Mouse (Mus musculus): Measurements from ENCODE around the gene Mrps5.
A peak's percentile ranks its signal among the peaks of the same experiment; 100 is the strongest.
"Not testable (repeated sequence)": the region's sequence is repeated elsewhere in the genome, so short reads cannot be mapped to it uniquely, and the experiment has no call there.

Mrps5 gene

DNA sequence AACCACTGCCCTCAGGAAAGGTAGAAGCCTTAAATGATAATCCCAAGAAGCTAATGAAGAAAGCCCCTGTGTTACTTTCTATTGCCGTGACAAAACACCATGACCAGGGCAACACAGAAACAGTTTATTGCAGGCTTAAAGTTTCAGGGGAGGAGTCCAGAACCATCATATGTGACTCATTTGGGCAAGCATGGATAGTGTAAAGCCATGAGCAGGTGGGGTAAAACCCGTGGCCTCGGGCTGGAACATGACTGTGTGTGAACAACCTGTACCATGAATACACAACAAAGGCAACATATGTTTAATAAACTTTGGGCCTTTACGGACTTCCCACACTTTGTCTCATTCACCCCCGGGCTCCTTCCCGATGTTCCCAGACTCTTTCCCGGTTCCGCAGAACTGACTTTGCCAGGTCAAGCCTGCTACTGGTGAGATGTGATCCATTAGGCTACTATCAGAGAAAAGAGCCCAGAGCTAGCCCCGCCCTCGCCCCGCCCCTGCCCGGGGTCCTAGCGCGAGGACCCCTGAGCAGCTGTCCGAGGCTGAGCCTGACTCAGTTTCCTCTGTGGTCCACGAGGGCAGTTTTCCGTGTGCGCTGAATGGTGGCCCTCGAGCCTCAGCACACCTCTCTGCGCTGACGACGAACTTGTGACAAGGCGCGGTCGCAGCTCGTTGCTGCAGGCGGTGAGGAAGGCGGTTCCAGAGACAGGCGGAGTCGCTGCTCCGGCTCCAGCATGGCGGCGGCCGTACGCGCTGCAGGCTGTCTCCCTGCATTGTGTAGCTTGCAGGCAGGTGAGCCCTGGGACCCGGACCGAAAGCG is at the start of gene Mrps5, which contains the start of gene Zfp661:
Mrps5 (plus strand) TSS at position 529 of the 820 bp plus-strand sequence.
Zfp661 (minus strand) TSS at position 401 of the 820 bp plus-strand sequence.
- DNase-seq: peak; percentile 86

DNA sequence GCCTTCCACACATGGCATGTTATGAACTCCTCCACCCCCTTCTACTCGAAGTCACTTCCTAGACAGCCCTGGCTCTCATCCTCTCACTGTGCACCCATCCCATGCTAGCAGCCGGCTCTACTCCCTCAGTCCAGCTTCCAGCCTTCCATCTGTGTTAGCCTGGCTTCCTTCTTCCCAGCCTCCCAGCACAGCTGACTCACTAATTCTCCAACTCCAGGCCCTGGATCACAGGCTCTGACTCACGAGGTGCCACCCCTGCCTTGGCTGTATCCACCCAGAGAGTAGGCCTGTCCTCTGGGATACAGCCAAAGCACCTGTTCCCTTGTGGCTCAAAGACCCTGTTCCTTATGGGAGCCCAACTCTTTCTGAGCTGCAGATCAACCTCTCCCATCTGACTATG is 49.5 kb upstream of the Mrps5 start:
- DNase-seq: no peak

DNA sequence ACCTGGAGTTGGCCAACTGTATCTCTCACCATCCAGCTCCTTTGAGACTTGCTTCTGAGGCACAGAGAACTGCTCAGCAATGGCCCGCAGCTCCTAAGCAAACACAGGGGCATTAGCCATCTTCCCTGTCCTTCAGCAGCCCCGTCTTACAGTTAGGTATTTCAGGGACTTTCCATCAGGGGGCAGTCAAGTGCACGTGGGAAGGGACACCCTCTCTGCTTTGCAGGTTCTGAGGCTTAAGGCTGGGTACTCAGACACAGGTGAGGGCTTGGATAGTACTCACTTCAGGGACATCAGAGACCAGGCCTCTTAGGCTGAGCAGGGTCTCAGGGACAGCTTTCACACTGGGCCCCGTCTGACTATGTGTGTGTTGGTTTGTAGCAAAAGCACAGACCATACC is 47.5 kb upstream of the Mrps5 start:
- DNase-seq: peak; percentile 44

DNA sequence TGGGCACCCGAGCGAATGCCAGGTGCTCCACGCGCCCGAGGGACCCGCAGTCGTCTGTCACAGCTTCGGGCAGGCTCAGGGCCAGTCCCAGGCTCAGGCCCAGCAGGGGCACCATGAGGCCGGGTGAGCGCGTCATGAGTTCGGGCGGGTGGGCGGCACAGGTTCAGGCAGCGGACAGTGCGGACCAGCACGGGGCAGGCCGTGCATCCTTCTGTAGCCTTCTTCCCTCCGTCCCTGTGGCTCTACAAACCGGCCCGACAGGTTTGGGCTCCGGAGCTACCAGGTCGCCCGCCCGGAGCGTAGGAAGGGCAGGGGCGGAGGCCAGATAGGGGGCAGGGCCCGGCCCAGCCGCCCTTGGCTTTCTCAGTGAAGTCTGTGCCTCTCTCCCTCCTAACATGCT is 45.8 kb upstream of the Mrps5 start, which contains the start of gene Prom2:
Prom2 (minus strand) TSS at position 283 of the 400 bp plus-strand sequence.
- DNase-seq: no peak

DNA sequence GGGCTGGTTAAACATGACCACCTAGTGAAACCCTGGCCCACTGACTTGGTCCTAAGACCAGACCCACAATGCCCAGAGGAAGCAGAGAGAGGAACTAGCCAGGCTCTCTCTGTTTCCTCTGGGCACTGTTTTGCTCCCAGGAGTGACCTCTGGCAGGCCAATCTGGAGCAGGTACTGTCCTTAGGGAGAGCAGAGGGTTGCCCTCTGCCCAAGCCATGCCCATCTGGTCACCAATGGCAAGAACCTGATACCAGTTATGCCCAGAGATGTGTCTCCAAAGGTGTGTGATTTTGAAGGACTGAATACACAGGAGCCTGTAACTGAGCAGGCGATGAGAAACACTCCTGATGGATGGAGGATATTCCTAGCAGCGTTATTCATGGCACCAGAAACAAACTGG is 45.3 kb upstream of the Mrps5 start:
- DNase-seq: no peak

DNA sequence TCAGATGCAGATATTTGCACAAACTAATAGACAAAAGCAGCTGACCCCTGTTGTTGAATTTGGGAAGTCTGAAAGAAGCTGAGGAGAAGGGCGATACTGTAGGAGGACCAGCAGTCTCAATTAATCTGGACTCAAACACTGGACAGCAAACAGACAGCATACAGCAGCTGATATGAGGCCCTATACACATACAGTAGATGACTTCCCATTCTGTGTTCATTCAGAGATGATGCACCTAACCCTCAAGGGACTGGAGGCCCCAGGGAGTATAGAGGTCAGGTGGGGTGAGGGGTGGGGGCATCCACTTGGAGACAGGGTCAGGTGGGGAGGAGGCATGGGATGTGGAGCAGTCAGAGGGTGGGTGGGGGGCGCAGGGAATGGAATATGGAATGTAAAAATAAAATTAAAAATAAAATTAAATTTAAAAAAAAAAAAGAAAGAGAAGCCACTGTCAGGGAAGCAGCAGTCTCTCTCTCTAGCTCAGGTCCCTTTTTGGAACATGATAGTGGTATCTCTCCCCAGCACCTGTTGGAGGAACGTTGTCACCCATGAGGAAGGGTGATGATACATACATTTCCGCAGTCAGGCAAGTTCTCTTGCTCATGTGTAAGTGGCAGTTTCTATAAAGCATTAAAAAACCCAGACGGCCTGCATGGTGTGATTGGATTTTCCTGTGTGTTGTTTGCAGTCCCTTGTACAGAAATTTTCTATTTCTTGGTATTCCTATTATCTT is 38.5 kb upstream of the Mrps5 start:
- DNase-seq: no peak

DNA sequence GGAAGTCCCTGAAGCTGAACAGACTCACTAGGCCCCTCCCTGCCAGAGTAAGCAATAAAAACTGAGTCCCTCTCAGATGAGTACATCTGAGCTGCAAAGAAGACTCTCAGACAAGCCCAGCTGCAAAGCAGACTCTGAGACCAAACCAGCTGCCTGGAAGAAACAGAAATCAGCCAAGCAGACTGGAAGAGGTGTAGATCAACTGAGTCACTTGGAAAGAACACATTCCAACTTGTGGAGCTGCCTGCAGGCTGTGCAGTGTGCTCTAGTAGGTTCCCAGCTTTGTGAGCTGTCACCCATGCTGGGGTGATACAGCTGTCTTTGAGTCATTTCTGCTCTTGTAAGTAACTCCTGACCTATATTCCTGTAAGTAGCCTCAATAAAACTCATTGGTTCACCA is 37.3 kb upstream of the Mrps5 start:
- no peak for DNase-seq

DNA sequence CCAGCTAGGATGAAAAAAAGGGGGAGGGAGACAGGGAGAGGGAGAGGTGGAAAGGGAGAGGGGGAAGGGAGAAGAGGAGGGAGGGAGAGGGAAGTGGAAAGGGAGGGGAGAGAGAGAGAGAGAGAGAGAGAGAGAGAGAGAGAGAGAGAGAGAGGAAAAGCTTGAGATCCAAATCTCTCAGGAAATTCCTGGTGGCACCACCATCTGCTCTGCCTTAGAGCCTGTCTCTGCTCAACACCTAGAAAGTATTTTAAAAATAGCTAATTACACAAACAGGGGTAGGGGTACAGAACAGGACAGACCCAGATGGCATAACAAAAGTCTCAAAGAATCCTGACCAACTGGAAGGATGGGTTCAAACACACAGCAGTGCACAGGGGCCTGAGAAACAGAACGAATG is 36.6 kb upstream of the Mrps5 start:
- DNase-seq: no peak

DNA sequence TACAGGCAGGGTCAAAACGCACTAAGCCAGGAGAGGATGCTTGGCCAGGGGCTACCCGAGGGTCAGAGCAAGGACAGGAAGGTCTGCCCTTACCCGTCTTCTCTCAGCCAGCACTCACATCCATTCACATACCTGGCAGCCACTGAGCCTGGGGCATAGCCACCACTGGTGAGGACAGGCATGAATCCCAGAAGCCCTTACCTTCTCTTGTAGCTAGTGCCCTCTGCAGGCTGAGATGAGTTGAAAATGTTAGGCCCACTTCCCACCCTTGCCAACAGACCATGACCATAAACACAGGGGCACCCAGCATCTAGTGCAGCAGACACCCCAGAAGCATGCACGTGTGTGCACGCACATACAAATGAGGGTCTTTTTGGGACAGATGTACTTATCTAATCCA is 35.9 kb upstream of the Mrps5 start:
- peak; percentile 55 for DNase-seq

DNA sequence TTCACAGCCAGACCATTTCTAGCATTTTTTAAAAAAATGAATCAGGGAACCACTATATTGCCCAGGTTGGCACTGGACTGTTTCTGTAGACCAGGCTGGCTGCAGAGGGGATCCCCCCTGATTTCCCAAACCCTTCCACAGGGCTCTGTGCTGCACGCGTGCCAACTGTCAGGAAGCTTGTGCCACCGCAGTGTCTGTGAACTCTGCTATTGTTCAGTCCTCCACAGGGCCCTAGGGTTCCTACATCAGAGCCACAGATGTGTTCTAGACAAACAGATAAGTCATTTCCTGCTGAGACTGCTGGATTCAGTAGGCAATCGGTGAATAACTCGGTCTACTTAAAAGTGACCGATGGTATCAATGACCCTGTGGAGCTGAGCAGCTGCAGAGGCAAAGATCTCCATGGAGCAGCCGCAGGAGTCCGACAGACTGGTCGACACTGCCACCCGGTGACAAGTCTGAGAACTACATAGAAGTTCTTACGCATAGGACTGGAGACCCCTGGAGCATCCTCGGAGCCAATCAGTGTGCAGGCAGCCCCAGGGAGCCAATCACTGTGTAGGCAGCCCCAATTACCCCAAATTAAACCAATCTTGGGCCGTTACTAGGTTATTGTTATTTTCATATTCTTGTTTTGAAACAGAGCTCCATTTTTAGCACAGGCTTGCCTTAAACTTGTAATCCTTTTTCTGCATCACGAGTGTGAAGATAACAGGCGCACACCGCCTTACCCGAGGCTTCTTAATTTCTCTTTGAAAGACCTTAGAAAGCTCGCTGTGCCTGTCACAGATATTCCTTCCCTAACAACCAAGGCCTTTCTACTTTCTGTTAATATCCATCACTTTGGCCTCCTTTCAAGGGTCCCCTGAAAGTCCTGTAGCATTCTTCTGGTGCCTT is 27.7 kb upstream of the Mrps5 start:
- peak; percentile 95 for DNase-seq

DNA sequence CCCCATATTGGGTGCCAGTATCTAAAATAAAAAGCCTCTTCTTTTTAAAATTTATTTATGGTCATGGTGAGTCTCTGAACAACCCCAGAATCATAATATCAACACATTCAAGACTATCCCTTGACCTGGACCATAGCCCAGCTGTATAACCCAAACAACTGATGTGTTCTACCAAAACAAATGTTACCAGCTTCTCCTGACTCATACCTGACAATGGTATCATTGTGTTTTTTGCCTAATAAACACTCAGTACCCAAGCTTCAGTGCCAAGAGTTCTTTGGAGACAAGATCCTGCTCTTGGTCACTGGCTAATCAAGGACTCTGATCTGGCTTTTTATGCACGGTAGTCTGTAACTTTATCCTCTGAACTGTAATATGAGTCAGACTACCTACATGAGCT is 13.7 kb upstream of the Mrps5 start:
- DNase-seq: no peak

DNA sequence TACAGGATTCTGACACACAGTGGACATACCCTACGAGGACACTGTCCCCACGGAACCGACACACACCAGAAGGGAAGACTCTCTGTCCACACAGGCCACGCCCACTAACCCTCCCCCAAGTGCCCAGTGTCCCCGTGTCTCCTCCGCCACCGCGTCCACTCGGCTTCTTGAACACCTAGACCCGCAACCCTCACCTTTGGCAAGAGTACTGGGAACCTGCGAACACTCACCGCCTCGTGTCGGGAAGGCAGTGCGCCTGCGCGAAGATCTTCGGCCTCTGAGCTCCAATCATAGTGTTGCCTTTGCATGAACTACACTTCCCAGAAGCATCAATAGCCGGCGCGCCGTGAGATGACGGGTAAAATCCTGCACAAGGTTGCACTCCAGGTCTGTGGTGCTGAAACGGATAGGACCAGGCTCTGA is 2.6 kb upstream of the Mrps5 start:
- peak; percentile 95 for DNase-seq

DNA sequence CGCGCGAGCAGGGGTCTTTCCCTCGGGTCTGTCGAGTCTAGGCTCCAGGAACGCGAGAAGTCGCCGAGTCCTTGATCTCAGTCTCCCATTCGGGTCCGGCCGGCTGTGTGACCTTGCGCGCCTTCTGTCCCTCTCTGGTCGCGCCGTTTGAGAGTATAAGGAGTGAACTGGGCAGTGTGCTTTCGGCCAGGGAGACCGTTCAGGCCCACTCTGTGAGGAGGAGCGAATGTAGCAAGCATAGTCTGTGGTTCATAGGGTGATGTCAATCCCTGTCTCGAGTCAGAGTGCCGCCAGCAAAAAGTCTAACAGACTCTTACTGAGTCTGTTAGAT is 457 bp downstream of the Mrps5 start:
- no peak for DNase-seq

DNA sequence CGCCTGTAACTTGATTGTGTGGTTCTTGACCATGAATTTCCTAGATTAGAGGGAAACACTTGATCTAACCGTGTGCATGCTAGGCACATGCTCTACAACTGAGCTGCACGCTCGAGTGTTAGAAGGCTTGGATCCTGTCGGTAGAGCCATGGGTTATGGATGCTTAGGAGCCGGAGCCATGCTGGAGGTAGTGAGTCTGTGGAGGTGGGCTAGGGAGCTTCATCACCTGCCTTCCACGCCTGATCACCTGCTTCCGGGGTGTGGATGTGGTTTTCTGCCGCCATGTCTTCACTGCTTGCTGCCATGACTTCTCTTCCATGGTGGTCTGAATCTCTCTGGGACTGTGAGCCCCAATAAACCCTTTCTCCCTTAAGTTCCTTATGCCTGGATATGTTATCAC is 1.9 kb downstream of the Mrps5 start:
- DNase-seq: no peak

DNA sequence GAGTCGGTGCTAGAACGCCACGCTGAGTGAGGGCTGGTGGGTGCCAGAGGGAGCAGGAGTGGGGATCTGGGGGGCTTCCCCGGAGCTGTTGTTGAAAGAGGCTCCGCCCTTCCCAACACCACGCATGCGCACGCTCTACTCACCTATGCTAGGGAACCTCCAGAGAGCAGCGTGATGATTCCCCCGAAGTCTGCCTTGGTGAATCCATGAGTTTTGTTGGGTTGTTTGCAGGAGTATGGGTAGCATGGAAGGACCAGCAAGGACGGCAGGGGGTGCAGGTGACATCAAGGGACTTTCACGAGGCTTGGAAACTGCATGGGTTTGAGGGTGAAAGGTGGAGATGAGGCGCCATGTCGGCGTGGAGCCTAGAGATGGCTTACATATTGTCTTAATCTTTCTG is 3.2 kb downstream of the Mrps5 start:
- no peak for DNase-seq

DNA sequence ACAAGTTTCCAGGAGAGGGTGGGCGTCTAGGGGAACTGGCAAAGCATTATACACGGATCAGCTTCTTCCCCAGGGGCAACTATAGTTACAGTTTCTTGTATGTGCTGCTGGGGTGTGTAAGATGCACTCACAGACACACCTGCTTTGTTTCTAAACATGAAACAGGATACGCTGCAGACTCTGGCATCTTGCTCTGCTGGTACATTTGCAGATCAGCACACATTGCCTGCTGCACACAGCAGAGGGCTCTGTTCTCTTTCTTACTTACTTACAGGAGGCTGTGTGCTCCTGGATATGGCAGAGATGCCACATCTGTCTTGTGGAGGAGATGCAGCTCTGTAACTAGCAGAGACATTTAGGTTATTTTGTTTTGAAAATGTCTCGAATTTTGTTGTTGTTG is 3.8 kb downstream of the Mrps5 start:
- DNase-seq: no peak

DNA sequence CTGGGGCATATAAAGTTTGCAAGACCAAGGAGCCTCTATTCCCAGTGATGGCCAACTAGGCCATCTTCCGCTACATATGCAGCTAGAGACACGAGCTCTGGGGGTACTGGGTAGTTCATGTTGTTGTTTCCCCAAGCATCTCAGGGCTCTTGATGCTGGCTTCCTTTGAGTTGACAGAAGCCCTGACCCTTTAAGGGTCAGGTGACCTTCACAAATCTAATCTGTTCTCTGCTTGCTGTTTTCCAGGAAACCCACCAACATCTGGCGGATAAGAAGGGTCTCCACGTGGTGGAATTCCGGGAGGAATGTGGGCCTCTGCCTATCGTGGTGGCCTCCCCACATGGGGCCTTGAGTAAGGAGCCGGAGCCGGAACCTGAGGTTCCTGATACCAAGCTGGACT is 16.4 kb downstream of the Mrps5 start:
- DNase-seq: not testable (repeated sequence)

DNA sequence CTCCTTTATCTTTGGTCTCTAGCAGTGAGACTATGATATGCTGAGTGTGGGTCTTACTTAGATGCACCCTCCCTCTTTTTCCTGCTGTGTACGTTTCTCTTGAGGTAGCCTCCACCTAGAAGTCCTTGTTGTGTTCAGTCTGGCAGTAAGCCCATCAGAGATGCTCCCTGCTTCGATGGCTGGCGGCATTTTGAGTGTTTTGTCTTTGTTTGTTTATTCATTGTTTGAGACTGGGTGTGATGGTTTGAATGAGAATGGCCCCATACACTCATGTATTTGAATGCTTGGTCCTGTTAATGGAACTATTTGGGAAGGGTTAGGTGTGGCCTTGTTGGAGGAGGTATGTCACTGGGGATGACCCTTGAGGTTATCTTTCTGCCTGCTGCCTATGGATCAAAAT is 18.2 kb downstream of the Mrps5 start:
- no peak for DNase-seq

DNA sequence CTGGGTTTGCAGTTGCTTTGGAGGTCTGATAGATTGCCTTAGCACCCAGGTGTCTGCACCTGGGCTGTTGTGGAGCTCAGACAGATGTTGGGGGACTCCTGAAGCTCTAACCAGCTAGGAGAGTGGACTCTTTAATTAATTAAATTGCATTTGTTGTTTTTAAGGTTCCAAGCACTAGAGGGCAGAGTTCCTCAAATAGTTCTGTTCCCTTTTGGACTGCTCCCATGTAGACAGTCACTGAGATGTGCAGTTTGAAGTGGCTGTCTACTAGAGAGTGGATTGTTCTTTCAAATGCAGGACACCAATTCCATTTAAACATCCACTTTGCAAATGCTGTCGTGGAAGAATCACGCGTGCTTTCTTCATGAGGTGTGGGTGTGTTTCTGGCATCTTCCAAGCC is 21.2 kb downstream of the Mrps5 start:
- peak; percentile 68 for DNase-seq

DNA sequence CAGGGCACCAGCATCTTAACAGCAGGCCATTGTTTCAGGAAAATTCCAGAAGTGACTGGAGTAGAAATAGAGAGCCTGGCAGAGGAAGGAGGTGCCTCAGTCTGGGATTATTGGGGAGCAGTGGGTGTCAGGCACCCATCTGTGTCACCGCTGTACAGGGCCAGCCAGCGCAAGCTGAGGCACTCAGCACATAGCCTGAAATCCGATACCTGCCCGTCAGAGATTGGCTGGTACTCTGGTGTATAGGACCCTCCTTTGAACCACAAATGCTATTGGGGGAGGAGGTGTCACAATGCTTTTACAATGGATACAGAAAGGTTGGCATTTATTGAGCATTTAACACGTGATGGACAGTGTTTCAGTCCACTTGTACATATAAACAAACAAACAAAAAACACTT is 22.0 kb downstream of the Mrps5 start:
- no peak for DNase-seq

DNA sequence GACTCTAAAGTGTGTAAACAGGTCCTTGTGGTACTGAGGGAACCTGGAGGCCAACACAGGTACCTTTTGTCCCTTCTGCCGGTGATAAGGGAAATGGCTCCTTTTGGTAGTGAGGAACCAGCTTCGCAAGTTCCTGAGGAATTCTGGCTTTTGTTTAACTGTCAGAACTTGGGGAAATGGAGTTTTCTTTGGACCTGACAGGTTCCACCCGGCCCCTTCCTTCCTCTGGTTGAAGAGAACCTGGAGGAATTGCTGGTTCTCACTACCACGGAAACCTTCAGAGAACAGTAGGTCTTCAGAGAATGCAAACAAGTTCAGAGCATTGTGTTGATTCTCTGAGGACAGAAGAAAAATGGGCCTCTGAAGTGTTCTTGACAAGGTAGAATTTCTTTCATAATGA is 24.4 kb downstream of the Mrps5 start:
- DNase-seq: no peak

DNA sequence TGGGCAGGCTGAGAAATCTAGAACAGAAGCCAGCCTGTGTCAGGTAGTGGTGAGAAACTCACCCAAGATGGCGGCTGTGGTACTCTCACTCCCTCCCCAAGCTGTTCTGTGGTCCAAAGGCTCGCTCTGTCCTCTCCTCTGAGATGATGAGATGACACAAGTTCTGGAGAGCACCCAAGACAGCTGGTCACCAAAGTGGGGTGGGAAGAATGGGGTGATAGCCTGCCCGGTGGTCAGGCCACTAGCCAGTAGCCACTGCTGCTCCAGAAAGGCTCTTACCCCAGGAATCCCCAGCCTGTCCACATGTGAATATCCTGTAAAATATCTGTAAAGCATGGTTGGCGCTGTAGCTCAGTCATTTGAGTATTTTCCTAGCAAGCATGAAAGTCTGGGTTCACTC is 25.3 kb downstream of the Mrps5 start:
- no peak for DNase-seq

DNA sequence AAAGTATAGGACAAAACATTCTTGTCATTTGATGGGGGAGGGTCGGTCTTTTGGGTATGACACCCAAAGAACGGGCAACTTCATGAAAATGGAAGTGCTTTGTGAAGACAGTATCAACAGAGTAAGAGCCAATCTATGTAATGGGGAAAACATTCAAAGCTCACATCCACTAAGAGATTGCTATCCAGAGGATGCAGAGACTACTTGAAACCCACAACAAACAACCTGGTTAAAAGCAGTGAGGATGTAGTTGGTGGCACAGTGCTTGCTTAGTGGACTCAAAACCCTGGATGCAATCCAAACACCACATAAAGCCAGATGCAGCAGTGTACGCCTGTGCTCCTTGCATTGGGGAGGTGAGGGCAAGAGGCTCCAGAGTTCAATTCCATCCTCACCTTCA is 32.3 kb downstream of the Mrps5 start:
- DNase-seq: no peak
